Mouse (Mus musculus) neural tube, embryonic 11.5 days (tissue): ENCODE data around the gene Map2k5. TPM values are rescaled to one million over a fixed set of nuclear protein-coding genes. Genes with fewer than 3 reads are reported as not detected.

Experiments used
- ATAC-seq: fragments of 200-750 bp; cut with Nextera tagmentation; 2 replicates; pipeline ENCODE4 v1.8.0; 2017; ENCODE audit warnings: moderate number of reproducible peaks, mild to moderate bottlenecking, moderate TSS enrichment, moderate library complexity; ENCODE audit not compliant: insufficient read depth, low FRiP score, low TSS enrichment
- DNase-seq: peaks from one replicate; pipeline ENCODE4 v3.0.0-alpha.2; 2015; ENCODE audit warnings: low spot score
- H3K27ac ChIP-seq: fragments of 300-500 bp; sonication (generic); 2 replicates; pipeline ENCODE4 v1.5.1; 2014; ENCODE audit warnings: low read depth, mild to moderate bottlenecking, low read length
- H3K27me3 ChIP-seq: fragments of 300-500 bp; sonication (generic); 2 replicates; pipeline ENCODE4 v1.6.1; 2014; ENCODE audit warnings: mild to moderate bottlenecking, low read length, mixed read lengths; ENCODE audit not compliant: control insufficient read depth, insufficient read depth
- H3K36me3 ChIP-seq: fragments of 300-500 bp; sonication (generic); 2 replicates; pipeline ENCODE4 v1.6.1; 2014; ENCODE audit warnings: mild to moderate bottlenecking, low read length, moderate library complexity, mixed read lengths; ENCODE audit not compliant: control insufficient read depth, insufficient read depth
- H3K4me1 ChIP-seq: fragments of 300-500 bp; sonication (generic); 2 replicates; pipeline ENCODE4 v1.6.1; 2014; ENCODE audit warnings: low read length, mixed read lengths; ENCODE audit not compliant: control insufficient read depth, insufficient read depth
- H3K4me2 ChIP-seq: fragments of 300-500 bp; sonication (generic); 2 replicates; pipeline ENCODE4 v1.6.1; 2014; ENCODE audit warnings: low read depth, mild to moderate bottlenecking, moderate library complexity
- H3K4me3 ChIP-seq: fragments of 300-500 bp; sonication (generic); 2 replicates; pipeline ENCODE4 v1.5.1; 2014; ENCODE audit warnings: low read depth, low read length
- H3K9ac ChIP-seq: fragments of 300-500 bp; sonication (generic); 2 replicates; pipeline ENCODE4 v1.6.1; 2014; ENCODE audit warnings: mild to moderate bottlenecking, low read length
- H3K9me3 ChIP-seq: fragments of 300-500 bp; sonication (generic); 2 replicates; pipeline ENCODE4 v1.6.1; 2016; ENCODE audit warnings: low read length; ENCODE audit not compliant: control insufficient read depth
- WGBS: fragments of 180-500 bp; shearing (Covaris S2); extraction: QIAGEN DNeasy Blood & Tissue Kit; methylation state at CpG from one replicate; pipeline ENCODE4 v1.1.7; 2014; 5-methylcytosine and 5-hydroxymethylcytosine counted together
- polyA plus RNA-seq: library from polyadenylated mRNA; unstranded; fragments of >200 nt; fragmentation: Nextera tagmentation; extraction: Ambion mirVana; gene quantifications from 2 replicates; pipeline ENCODE4 v1.2.1, GENCODE M21; 2014

Gene Map2k5
- polyA plus RNA-seq, 1 experiment from 2014 or later = 41.7 TPM

DNA sequence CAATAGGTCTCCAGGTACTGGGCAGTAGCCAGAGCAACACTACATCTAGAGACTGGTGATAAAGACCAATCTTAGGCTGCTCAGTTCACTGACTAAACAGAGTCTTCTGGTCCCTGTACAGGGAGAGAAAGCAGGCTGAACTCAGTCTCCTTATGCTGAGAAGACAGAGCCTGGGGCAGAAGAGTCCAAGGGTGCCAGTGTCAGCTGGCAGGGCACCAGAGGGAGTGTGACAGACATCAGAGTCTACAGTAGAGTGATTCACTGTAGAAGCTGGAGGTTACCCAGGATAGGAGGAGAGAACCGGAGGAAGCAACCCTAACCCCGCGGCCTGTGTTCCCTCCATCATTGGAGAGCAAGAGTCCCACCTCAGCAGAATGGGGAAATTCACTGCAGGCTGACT, 79.0 kb downstream of the Map2k5 start:
- Histone ChIP-seq H3K27ac (no peak overlapping the region), H3K4me2 (no peak overlapping the region), H3K9ac (no peak overlapping the region), H3K4me3 (no peak overlapping the region), H3K4me1 (peaks cover 18% of the 10 kb centered on the region), H3K9me3 (no peaks in the 10 kb centered on the region), H3K36me3 (0 out of 2 replicates have a peak, but pooled peaks cover 2% of the 10 kb centered on the region), H3K27me3 (no peaks in the 10 kb centered on the region)
- 96% methylated on average over 3 of the region's 3 CpGs for WGBS
- ATAC-seq (no peak), DNase-seq (no peak)

DNA sequence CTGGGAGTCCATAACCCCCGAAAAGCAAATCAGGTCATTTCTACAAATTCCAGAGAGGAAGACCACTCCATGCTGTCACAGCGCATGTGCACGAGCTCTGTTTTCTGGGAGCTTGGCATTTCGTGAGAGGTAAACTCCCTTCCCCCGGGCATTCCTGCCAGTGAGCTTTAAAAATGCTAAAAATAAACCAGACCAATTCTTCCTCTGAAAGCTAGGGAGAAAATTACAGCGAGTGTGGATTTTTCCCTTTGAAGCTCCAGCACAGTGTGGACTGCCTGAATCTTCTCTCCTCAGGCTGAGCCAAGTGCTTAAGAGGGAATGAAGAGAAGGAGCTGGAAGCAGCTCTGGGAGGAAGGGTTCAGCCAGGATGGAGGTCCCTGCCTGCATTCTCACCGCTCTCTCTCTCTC, 82.1 kb downstream of the Map2k5 start:
- H3K9me3 ChIP-seq = no peaks in the 10 kb centered on the region
- H3K4me1 ChIP-seq = peaks cover 18% of the 10 kb centered on the region
- no peak overlapping the region for H3K4me2 ChIP-seq
- H3K4me3 ChIP-seq = no peak overlapping the region
- no peak overlapping the region for H3K9ac ChIP-seq
- DNase-seq = no peak
- H3K27ac ChIP-seq = no peak overlapping the region
- WGBS = 73% methylated on average over 7 of the region's 7 CpGs
- no peaks in the 10 kb centered on the region for H3K27me3 ChIP-seq
- ATAC-seq = no peak
- no peaks in the 10 kb centered on the region for H3K36me3 ChIP-seq

DNA sequence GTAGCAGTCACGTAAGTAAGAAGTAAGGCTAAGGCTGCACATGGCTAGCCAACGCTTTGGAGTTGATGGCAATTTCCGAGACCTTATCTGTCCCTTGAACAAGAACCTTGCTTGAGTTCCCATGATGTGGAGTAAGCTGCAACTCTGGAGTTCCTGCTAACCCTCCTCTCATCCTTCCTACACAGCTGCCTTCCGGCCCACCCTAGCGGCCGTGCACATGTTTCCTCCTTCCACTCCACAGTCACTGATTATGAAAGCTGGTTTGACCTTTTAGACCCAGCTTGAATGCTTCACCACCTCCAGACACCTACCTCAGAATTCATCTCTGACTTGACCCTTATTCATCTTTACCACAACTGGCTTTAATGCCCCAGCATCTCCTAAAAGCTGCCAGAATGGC, 82.9 kb downstream of the Map2k5 start:
- 64% methylated on average over 6 of the region's 6 CpGs for WGBS
- Histone ChIP-seq H3K9ac (no peak overlapping the region), H3K36me3 (no peaks in the 10 kb centered on the region), H3K9me3 (no peaks in the 10 kb centered on the region), H3K27me3 (no peaks in the 10 kb centered on the region), H3K4me1 (peaks cover 18% of the 10 kb centered on the region), H3K4me3 (no peak overlapping the region), H3K4me2 (no peak overlapping the region), H3K27ac (no peak overlapping the region)
- ATAC-seq (no peak), DNase-seq (no peak)

GRCm38 (mm10) chr9:63293781-63294480, 83.8 kb downstream of the Map2k5 start:
- H3K27ac ChIP-seq = no peak overlapping the region
- H3K36me3 ChIP-seq = no peaks in the 10 kb centered on the region
- no peaks in the 10 kb centered on the region for H3K9me3 ChIP-seq
- 11% methylated on average over 13 of the region's 13 CpGs for WGBS
- ATAC-seq (no peak), DNase-seq (no peak)
- no peak overlapping the region for H3K4me3 ChIP-seq
- no peak overlapping the region for H3K9ac ChIP-seq
- peaks cover 18% of the 10 kb centered on the region for H3K4me1 ChIP-seq
- no peaks in the 10 kb centered on the region for H3K27me3 ChIP-seq
- H3K4me2 ChIP-seq = no peak overlapping the region

DNA sequence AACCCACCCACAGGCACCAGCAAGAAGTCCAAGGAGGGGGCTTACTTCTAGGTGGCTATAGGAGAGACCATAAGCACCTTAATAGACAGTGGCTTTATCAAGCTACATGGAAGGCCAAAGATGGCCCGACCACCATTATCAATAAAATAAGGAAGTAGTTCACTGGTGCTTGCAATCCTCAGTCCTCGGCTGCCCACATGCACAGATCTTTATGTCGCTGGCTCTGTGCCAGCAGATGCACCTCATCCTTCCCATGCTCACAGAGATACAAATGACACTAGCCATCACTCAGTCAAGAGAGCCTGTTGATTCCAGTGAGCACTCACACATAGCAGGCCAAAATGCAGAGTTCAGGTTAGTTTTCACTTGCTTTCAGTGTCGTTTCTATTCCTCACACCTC, 89.0 kb downstream of the Map2k5 start:
- no peak for ATAC-seq
- no peaks in the 10 kb centered on the region for H3K36me3 ChIP-seq
- no peak overlapping the region for H3K9ac ChIP-seq
- H3K27ac ChIP-seq = no peak overlapping the region
- WGBS = 96% methylated on average over 4 of the region's 4 CpGs
- DNase-seq = no peak
- H3K4me3 ChIP-seq = no peak overlapping the region
- no peaks in the 10 kb centered on the region for H3K27me3 ChIP-seq
- no peak overlapping the region for H3K4me2 ChIP-seq
- H3K9me3 ChIP-seq = no peaks in the 10 kb centered on the region
- H3K4me1 ChIP-seq = no peaks in the 10 kb centered on the region

DNA sequence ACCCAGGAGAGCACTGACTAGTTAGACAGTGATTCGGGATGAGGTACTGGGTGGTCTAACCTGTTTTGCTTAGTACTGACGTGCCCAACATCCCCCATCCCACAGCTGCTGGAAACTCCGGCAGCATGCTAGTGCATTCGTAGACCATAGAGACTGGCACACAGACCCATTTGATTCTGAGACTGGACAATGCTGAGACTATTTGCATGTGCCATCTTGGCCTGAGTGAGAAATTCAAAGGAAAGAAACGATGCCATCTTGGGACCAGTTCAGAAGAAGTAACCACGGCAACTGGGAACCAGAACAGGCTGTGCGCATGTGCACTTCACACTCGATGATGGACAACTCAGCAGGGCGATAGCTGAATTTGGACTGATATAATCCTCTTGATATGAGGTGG, 93.3 kb downstream of the Map2k5 start:
- WGBS = 92% methylated on average over 9 of the region's 9 CpGs
- Histone ChIP-seq H3K9ac (no peak overlapping the region), H3K4me2 (no peak overlapping the region), H3K4me1 (no peaks in the 10 kb centered on the region), H3K36me3 (no peaks in the 10 kb centered on the region; the same call in 1 of the 2 replicates), H3K27me3 (no peaks in the 10 kb centered on the region), H3K27ac (no peak overlapping the region), H3K4me3 (no peak overlapping the region), H3K9me3 (no peaks in the 10 kb centered on the region)
- DNase-seq = no peak
- no peak for ATAC-seq

GRCm38 (mm10) chr9:63281996-63282395, 95.7 kb downstream of the Map2k5 start:
- H3K27me3 ChIP-seq = no peaks in the 10 kb centered on the region
- H3K4me3 ChIP-seq = no peak overlapping the region
- H3K36me3 ChIP-seq = no peaks in the 10 kb centered on the region; the same call in 1 of the 2 replicates
- no peak overlapping the region for H3K9ac ChIP-seq
- no peaks in the 10 kb centered on the region for H3K9me3 ChIP-seq
- ATAC-seq (no peak), DNase-seq (no peak)
- H3K4me2 ChIP-seq = no peak overlapping the region
- H3K4me1 ChIP-seq = no peaks in the 10 kb centered on the region
- no peak overlapping the region for H3K27ac ChIP-seq
- over 99% methylated on average over 7 of the region's 7 CpGs for WGBS

GRCm38 (mm10) chr9:63281086-63281485, 96.6 kb downstream of the Map2k5 start:
- 86% methylated on average over 2 of the region's 2 CpGs for WGBS
- no peak overlapping the region for H3K9ac ChIP-seq
- H3K36me3 ChIP-seq = no peaks in the 10 kb centered on the region; the same call in 1 of the 2 replicates
- ATAC-seq (no peak), DNase-seq (no peak)
- H3K27me3 ChIP-seq = no peaks in the 10 kb centered on the region
- no peaks in the 10 kb centered on the region for H3K4me1 ChIP-seq
- no peak overlapping the region for H3K27ac ChIP-seq
- no peak overlapping the region for H3K4me3 ChIP-seq
- no peak overlapping the region for H3K4me2 ChIP-seq
- no peaks in the 10 kb centered on the region for H3K9me3 ChIP-seq

GRCm38 (mm10) chr9:63273781-63274180, 103.9 kb downstream of the Map2k5 start:
- WGBS = 84% methylated on average over 6 of the region's 6 CpGs
- H3K4me2 ChIP-seq = no peak overlapping the region
- H3K9ac ChIP-seq = no peak overlapping the region
- H3K27ac ChIP-seq = no peak overlapping the region
- no peak for DNase-seq
- H3K27me3 ChIP-seq = no peaks in the 10 kb centered on the region
- H3K9me3 ChIP-seq = no peaks in the 10 kb centered on the region
- ATAC-seq = no peak
- H3K36me3 ChIP-seq = no peaks in the 10 kb centered on the region; the same call in 1 of the 2 replicates
- peaks cover 4% of the 10 kb centered on the region; the same call in 1 of the 2 replicates for H3K4me1 ChIP-seq
- H3K4me3 ChIP-seq = no peak overlapping the region
